30 mouse cellular contexts compared by ENCODE assay signal in the genomic region with DNA sequence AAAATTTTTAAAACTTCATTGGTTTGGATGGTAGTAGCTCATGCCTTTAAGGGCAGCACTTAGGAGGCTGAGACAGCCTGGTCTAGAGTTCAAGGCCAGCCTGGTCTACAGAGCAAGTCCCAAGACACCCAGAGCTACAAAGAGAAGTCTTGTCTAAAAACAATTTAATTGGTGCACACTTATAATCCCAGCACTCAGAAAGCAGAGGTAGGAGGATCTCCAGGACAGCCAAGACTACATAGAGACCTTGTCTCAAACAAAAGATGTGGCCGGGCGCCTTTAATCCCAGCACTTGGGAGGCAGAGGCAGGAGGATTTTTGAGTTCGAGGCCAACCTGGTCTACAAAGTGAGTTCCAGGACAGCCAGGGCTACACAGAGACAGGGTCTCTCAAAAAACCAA. TPM values are rescaled to one million over a fixed set of nuclear protein-coding genes. Genes with fewer than 3 reads are reported as not detected.
DNase-seq lines count a peak whose midpoint lies in the region; ATAC-seq and TF ChIP-seq lines count a peak whose summit lies in the region.
"Had no signal": no experiment of that assay in that cellular context is flagged by ENCODE, and none has a peak within 500 bp of the region (broad histone marks: within the 10 kb centered on the region; RNA-seq: fewer than 3 reads in every experiment).

No protein-coding gene starts in this region.

- ATAC-seq in liver, embryonic 13.5 days (ENCODE audit: low read depth) = no peak
- no peak for ATAC-seq in liver, embryonic 11.5 days (replicated peaks; ENCODE audit: low FRiP score)
- ATAC-seq in liver, embryonic 14.5 days (ENCODE audit: insufficient read depth) = no peak
- ATAC-seq: CD4-positive, CD25-positive, alpha-beta regulatory T cell, adult 4 months; forebrain, embryonic 14.5 days; intestine, embryonic 16.5 days had no signal

- TF ChIP-seq EP300 in heart, adult 2 months (IDR thresholded peaks at IDR 0.05; ENCODE audit: insufficient read depth, low read depth, low read length) = no peak
- no peak for TF ChIP-seq EP300 in liver, embryonic 14.5 days (IDR thresholded peaks at IDR 0.05; ENCODE audit: low read depth)

- peak overlapping the region; percentile 60 for H3K27ac ChIP-seq in heart, adult 2 months
- H3K27ac ChIP-seq in liver, embryonic 13.5 days = peak overlapping the region; percentile 79
- H3K27ac ChIP-seq in liver, embryonic 11.5 days (ENCODE audit: low read depth, low read length) = no peak overlapping the region
- peak overlapping the region; percentile 12 for H3K27ac ChIP-seq in liver, embryonic 14.5 days
- H3K27ac ChIP-seq: embryonic facial prominence, embryonic 10.5 days; embryonic facial prominence, embryonic 15.5 days; heart, embryonic 15.5 days; hindbrain, embryonic 13.5 days; limb, embryonic 13.5 days; macrophage; midbrain, embryonic 10.5 days; neural tube, embryonic 12.5 days had no signal

- H3K4me2 ChIP-seq in liver, embryonic 13.5 days = peak overlapping the region; percentile 56
- H3K4me2 ChIP-seq in liver, embryonic 11.5 days = no peak overlapping the region
- peak overlapping the region; percentile 78 for H3K4me2 ChIP-seq in liver, embryonic 14.5 days (ENCODE audit: low read depth)
- H3K4me2 ChIP-seq: embryonic facial prominence, embryonic 15.5 days; heart, embryonic 15.5 days; hindbrain, embryonic 13.5 days; limb, embryonic 13.5 days; neural tube, embryonic 12.5 days had no signal

- H3K4me1 ChIP-seq in heart, adult 2 months (ENCODE audit: control insufficient read depth, insufficient read depth, low read length) = peaks cover 4% of the 10 kb centered on the region
- peaks cover 49% of the 10 kb centered on the region for H3K4me1 ChIP-seq in liver, embryonic 13.5 days (replicated peaks)
- H3K4me1 ChIP-seq in liver, embryonic 11.5 days (replicated peaks; ENCODE audit: control insufficient read depth, insufficient read depth, low read length) = peaks cover 16% of the 10 kb centered on the region
- peaks cover 19% of the 10 kb centered on the region in 2 experiments for H3K4me1 ChIP-seq in liver, embryonic 14.5 days (replicated peaks; ENCODE audit: control insufficient read depth in 2 of 2, insufficient read depth in 2 of 2, low read length in 1 of 2)

- TF ChIP-seq POLR2A in heart, adult 2 months (IDR thresholded peaks at IDR 0.05; ENCODE audit: insufficient read depth, low read depth, low read length) = no peak

- H3K36me3 ChIP-seq in heart, adult 2 months (ENCODE audit: control insufficient read depth, insufficient read depth, low read length) = peaks cover 47% of the 10 kb centered on the region
- H3K36me3 ChIP-seq in liver, embryonic 13.5 days = peaks cover 42% of the 10 kb centered on the region
- H3K36me3 ChIP-seq in liver, embryonic 11.5 days (ENCODE audit: control insufficient read depth, insufficient read depth, low read length) = no peaks in the 10 kb centered on the region; the same call in 1 of the 2 replicates
- H3K36me3 ChIP-seq in liver, embryonic 14.5 days (replicated peaks; ENCODE audit: control insufficient read depth, insufficient read depth, low read depth) = peaks cover 40% of the 10 kb centered on the region

- H3K9ac ChIP-seq in heart, adult 2 months (ENCODE audit: low read depth, low read length) = no peak overlapping the region
- H3K9ac ChIP-seq in liver, embryonic 13.5 days = peak overlapping the region; percentile 53
- H3K9ac ChIP-seq in liver, embryonic 11.5 days (ENCODE audit: low read depth, low read length) = no peak overlapping the region
- peak overlapping the region; percentile 19 for H3K9ac ChIP-seq in liver, embryonic 14.5 days (replicated peaks)
- H3K9ac ChIP-seq: embryonic facial prominence, embryonic 15.5 days; heart, embryonic 15.5 days; hindbrain, embryonic 13.5 days; limb, embryonic 13.5 days; neural tube, embryonic 12.5 days had no signal

- intact Hi-C loops in heart, adult 2 months (cut with DNase I) = no loop called here
- intact Hi-C loops in heart, postnatal 10 days (cut with DNase I) = loop anchor here (2.0 to 5.0 kb wide), 2 partner anchors 40 to 128 kb away; no protein-coding TSS in a partner anchor

- no peak for TF ChIP-seq CTCF in heart, adult 2 months (IDR thresholded peaks at IDR 0.05)
- no peak for TF ChIP-seq CTCF in liver, embryonic 14.5 days (IDR thresholded peaks at IDR 0.05; ENCODE audit: low read depth)

- WGBS in heart, adult 2 months = 90% methylated on average over 3 of the region's 3 CpGs
- WGBS in liver, embryonic 13.5 days (ENCODE audit: insufficient replicate concordance) = 85% methylated on average over 3 of the region's 3 CpGs
- 88% methylated on average over 3 of the region's 3 CpGs for WGBS in liver, embryonic 11.5 days
- WGBS in liver, embryonic 14.5 days (ENCODE audit: insufficient replicate concordance) = 89% methylated on average over 3 of the region's 3 CpGs

- H3K4me3 ChIP-seq in heart, adult 2 months = no peak overlapping the region
- H3K4me3 ChIP-seq in liver, embryonic 13.5 days (replicated peaks) = peak overlapping the region; percentile 33
- no peak overlapping the region for H3K4me3 ChIP-seq in liver, embryonic 11.5 days (ENCODE audit: low read depth, low read length)
- peak overlapping the region; percentile 16 to 25; a peak in 3 of 4 replicates for H3K4me3 ChIP-seq in liver, embryonic 14.5 days (ENCODE audit: insufficient read depth in 1 of 2, low read depth in 2 of 2, low read length in 2 of 2)
- H3K4me3 ChIP-seq: embryonic facial prominence, embryonic 10.5 days; embryonic facial prominence, embryonic 15.5 days; heart, embryonic 15.5 days; hindbrain, embryonic 13.5 days; limb, embryonic 13.5 days; midbrain, embryonic 10.5 days; myocyte; neural tube, embryonic 12.5 days had no signal

- no peaks in the 10 kb centered on the region for H3K9me3 ChIP-seq in liver, embryonic 13.5 days (replicated peaks)
- H3K9me3 ChIP-seq in liver, embryonic 11.5 days (ENCODE audit: control insufficient read depth, low read length) = no peaks in the 10 kb centered on the region
- no peaks in the 10 kb centered on the region for H3K9me3 ChIP-seq in liver, embryonic 14.5 days (ENCODE audit: control insufficient read depth, low read length)
- H3K9me3 ChIP-seq: embryonic facial prominence, embryonic 10.5 days; embryonic facial prominence, embryonic 15.5 days; heart, embryonic 15.5 days; hindbrain, embryonic 13.5 days; limb, embryonic 13.5 days; midbrain, embryonic 10.5 days; neural tube, embryonic 12.5 days had no signal

- no peak for DNase-seq in heart, adult 2 months
- no peak for DNase-seq in heart, postnatal 10 days
- no peak for DNase-seq in liver, embryonic 13.5 days
- DNase-seq in liver, embryonic 11.5 days (ENCODE audit: low spot score) = no peak
- no peak for DNase-seq in liver, embryonic 14.5 days (ENCODE audit: low read depth in 3 of 3, low spot score in 3 of 3)
- no peak for DNase-seq in thymus, postnatal 25 days
- DNase-seq in ovary, adult 18-20 months (ENCODE audit: low spot score) = no peak
- DNase-seq: adrenal gland, adult 8-10 months; cerebellum, adult 2 months; cerebellum, postnatal 14 days; gastrocnemius, postnatal 36 days; heart, postnatal 36 days; kidney, postnatal 10 days; lung, adult 2 months; lung, postnatal 10 days; right cerebral cortex, postnatal 4 days; thymus, adult 2 months; thymus, postnatal 4 days had no signal

- H3K79me2 ChIP-seq in heart, adult 2 months (replicated peaks; ENCODE audit: control insufficient read depth, insufficient read depth, low read length) = no peaks in the 10 kb centered on the region

- H3K27me3 ChIP-seq in heart, adult 2 months (ENCODE audit: control insufficient read depth, insufficient read depth, low read length) = no peaks in the 10 kb centered on the region
- H3K27me3 ChIP-seq in liver, embryonic 13.5 days = no peaks in the 10 kb centered on the region
- H3K27me3 ChIP-seq in liver, embryonic 11.5 days (replicated peaks; ENCODE audit: control insufficient read depth, insufficient read depth, low read length) = no peaks in the 10 kb centered on the region
- no peaks in the 10 kb centered on the region for H3K27me3 ChIP-seq in liver, embryonic 14.5 days (ENCODE audit: control insufficient read depth, insufficient read depth, low read length)
- H3K27me3 ChIP-seq: embryonic facial prominence, embryonic 15.5 days; heart, embryonic 15.5 days; hindbrain, embryonic 13.5 days; limb, embryonic 13.5 days; neural tube, embryonic 12.5 days had no signal

RNA-seq across cellular contexts. Expression of gene Gpcpd1, which starts 14.9 kb away (rescaled TPM):
- 100 to 1,000 TPM; 135 to 224 TPM for total RNA-seq in heart, adult 2 months (2021)
- 37.5 and 76.6 TPM in 2 replicates for polyA plus RNA-seq in heart, adult 2 months (2012; rRNA removed)
- 100 to 1,000 TPM; 118 to 190 TPM for total RNA-seq in heart, postnatal 10 days (2021)
- 64.5 and 67.6 TPM in 2 replicates for polyA plus RNA-seq in liver, embryonic 13.5 days (2015; fragmentation: Nextera tagmentation; extraction: Ambion mirVana)
- 23.2 and 25.8 TPM in 2 replicates for polyA plus RNA-seq in liver, embryonic 11.5 days (2014; fragmentation: Nextera tagmentation; extraction: Ambion mirVana)
- polyA plus RNA-seq in liver, embryonic 14.5 days (2012; rRNA removed) = 20.6 and 31.0 TPM in 2 replicates
- polyA plus RNA-seq in liver, embryonic 14.5 days (2014; fragmentation: Nextera tagmentation; extraction: Ambion mirVana) = 67.7 and 78.4 TPM in 2 replicates

Comparison
In these comparisons a context has a peak if more than half of its experiments do, and no peak if none do; other contexts are left out.
1. H3K4me3 ChIP-seq: peak in liver, embryonic 13.5 days (single experiment) and liver, embryonic 14.5 days (2 of 2); none in heart, adult 2 months (single experiment) and liver, embryonic 11.5 days (single experiment).
2. H3K9ac ChIP-seq: peak in liver, embryonic 13.5 days (single experiment) and liver, embryonic 14.5 days (single experiment); none in heart, adult 2 months (single experiment) and liver, embryonic 11.5 days (single experiment).